38 mouse cellular contexts compared by ENCODE assay signal in the genomic region with DNA sequence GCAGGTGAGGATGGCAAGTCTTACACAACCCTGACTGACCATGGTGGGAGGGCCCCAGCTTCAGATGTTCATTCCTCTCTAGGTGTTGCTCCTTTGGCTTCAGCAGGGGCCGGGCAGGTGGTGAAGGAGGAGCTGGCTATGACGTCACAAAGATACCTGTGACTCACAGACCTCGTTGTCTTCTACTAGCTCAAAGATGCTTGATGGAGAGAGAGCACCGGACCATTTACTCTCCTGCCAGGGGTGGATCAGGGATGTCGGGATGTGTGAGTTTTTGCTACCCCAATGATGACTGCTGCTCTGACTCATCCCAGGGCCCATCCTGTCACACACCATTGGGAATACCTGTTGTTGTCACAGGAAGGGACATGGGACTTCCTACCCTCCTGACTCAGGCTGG. TPM values are rescaled to one million over a fixed set of nuclear protein-coding genes. Genes with fewer than 3 reads are reported as not detected.
"Had no signal": no experiment of that assay in that cellular context is flagged by ENCODE, and none has a peak within 500 bp of the region (broad histone marks: within the 10 kb centered on the region; RNA-seq: fewer than 3 reads in every experiment).

TSS of gene Iqcf3 (minus strand) at position 101 of the 400 bp plus-strand sequence.

- H3K4me1 ChIP-seq: embryonic facial prominence, embryonic 10.5 days; embryonic facial prominence, embryonic 12.5 days; embryonic facial prominence, embryonic 13.5 days; embryonic facial prominence, embryonic 15.5 days; forebrain, embryonic 10.5 days; forebrain, embryonic 12.5 days; forebrain, embryonic 13.5 days had no signal

- H3K27ac ChIP-seq: embryonic facial prominence, embryonic 10.5 days; embryonic facial prominence, embryonic 12.5 days; embryonic facial prominence, embryonic 13.5 days; embryonic facial prominence, embryonic 15.5 days; forebrain, embryonic 10.5 days; forebrain, embryonic 12.5 days; forebrain, embryonic 13.5 days; gastrocnemius, adult 2 months; heart, adult 2 months had no signal

- H3K36me3 ChIP-seq: embryonic facial prominence, embryonic 10.5 days; embryonic facial prominence, embryonic 12.5 days; embryonic facial prominence, embryonic 13.5 days; embryonic facial prominence, embryonic 15.5 days; forebrain, embryonic 10.5 days; forebrain, embryonic 12.5 days had no signal

- H3K4me2 ChIP-seq: embryonic facial prominence, embryonic 12.5 days; embryonic facial prominence, embryonic 13.5 days; embryonic facial prominence, embryonic 15.5 days; forebrain, embryonic 12.5 days; forebrain, embryonic 13.5 days had no signal

- DNase-seq: cerebellum, adult 2 months; cerebellum, adult 8-10 months; cerebellum, adult 9-10 months; cerebellum, adult 9-11 months; cerebellum, postnatal 10 days; cerebellum, postnatal 14 days; cerebellum, postnatal 25 days; cerebellum, postnatal 36 days; embryo, embryonic 11 days; forebrain, postnatal 0 days; gastrocnemius, adult 2 months; gastrocnemius, postnatal 10 days; gastrocnemius, postnatal 14 days; gastrocnemius, postnatal 25 days; gastrocnemius, postnatal 36 days; heart, adult 18-20 months; heart, adult 2 months had no signal

- H3K9ac ChIP-seq: embryonic facial prominence, embryonic 12.5 days; embryonic facial prominence, embryonic 13.5 days; embryonic facial prominence, embryonic 15.5 days; forebrain, embryonic 12.5 days; forebrain, embryonic 13.5 days; forebrain, postnatal 0 days had no signal

- H3K27me3 ChIP-seq: embryonic facial prominence, embryonic 12.5 days; embryonic facial prominence, embryonic 13.5 days; embryonic facial prominence, embryonic 15.5 days; forebrain, embryonic 12.5 days; forebrain, embryonic 13.5 days had no signal

- H3K4me3 ChIP-seq: embryonic facial prominence, embryonic 10.5 days; embryonic facial prominence, embryonic 12.5 days; embryonic facial prominence, embryonic 13.5 days; embryonic facial prominence, embryonic 15.5 days; erythroblast, embryonic 14.5 days; forebrain, embryonic 10.5 days; forebrain, embryonic 12.5 days; forebrain, embryonic 13.5 days; gastrocnemius, adult 2 months; heart, adult 2 months had no signal

- ATAC-seq: forebrain, embryonic 13.5 days; forebrain, embryonic 14.5 days; forebrain, embryonic 16.5 days; forebrain, postnatal 0 days had no signal

- H3K9me3 ChIP-seq: embryonic facial prominence, embryonic 10.5 days; embryonic facial prominence, embryonic 12.5 days; embryonic facial prominence, embryonic 13.5 days; embryonic facial prominence, embryonic 15.5 days; forebrain, embryonic 10.5 days; forebrain, embryonic 12.5 days; forebrain, embryonic 13.5 days had no signal

RNA-seq across cellular contexts. Expression of gene Iqcf3, which starts in this region (rescaled TPM):
- total RNA-seq: common myeloid progenitor, adult 5-6 weeks; forebrain, postnatal 0 days; gastrocnemius, adult 18-20 months; gastrocnemius, adult 2 months; gastrocnemius, adult 8-10 months; gastrocnemius, postnatal 10 days; gastrocnemius, postnatal 14 days; gastrocnemius, postnatal 25 days; gastrocnemius, postnatal 36 days; gastrocnemius, postnatal 4 days; granulocyte monocyte progenitor cell, adult 5-6 weeks; heart, adult 18-20 months; heart, adult 2 months; heart, adult 8-10 months had no signal
- polyA plus RNA-seq: cerebellum, adult 2 months; cortical plate, adult 2 months; embryonic facial prominence, embryonic 10.5 days; embryonic facial prominence, embryonic 11.5 days; embryonic facial prominence, embryonic 12.5 days; embryonic facial prominence, embryonic 13.5 days; embryonic facial prominence, embryonic 14.5 days; embryonic facial prominence, embryonic 15.5 days; erythroblast, embryonic 14.5 days; forebrain, embryonic 10.5 days; forebrain, embryonic 11.5 days; forebrain, embryonic 12.5 days; forebrain, embryonic 13.5 days; forebrain, embryonic 14.5 days; forebrain, embryonic 16.5 days; forebrain, postnatal 0 days; frontal cortex, adult 2 months; heart, adult 2 months had no signal
